Mouse (Mus musculus): Measurements from ENCODE around the gene Srsf9.

GRCm38 (mm10) chr5:115326256-115326831 is 633 bp upstream of the Srsf9 start:
- TF ChIP-seq POLR2A (IDR thresholded peaks at IDR 0.05; ENCODE audit: extremely low read depth, insufficient read depth, low read length) (no peak), CTCF (IDR thresholded peaks at IDR 0.05; ENCODE audit: low read depth, low read length) (no peak)
